Mouse (Mus musculus) limb, embryonic 10.5 days (tissue): ENCODE results near the gene Tmem255b. TPM values are rescaled to one million over a fixed set of nuclear protein-coding genes. Genes with fewer than 3 reads are reported as not detected.
A peak's percentile ranks its signal among the peaks of the same experiment; 100 is the strongest.

Experiments
- DNase-seq: peaks from one replicate; pipeline ENCODE4 v3.0.0-alpha.2; 2017; ENCODE audit warnings: low spot score
- H3K27ac ChIP-seq: fragments of 300-500 bp; sonication (generic); 2 replicates; pipeline ENCODE4 v1.5.1; 2016; ENCODE audit warnings: mild to moderate bottlenecking
- H3K27me3 ChIP-seq: fragments of 300-500 bp; sonication (generic); 2 replicates; pipeline ENCODE4 v1.6.1; 2016; ENCODE audit warnings: low read depth, mild to moderate bottlenecking; ENCODE audit not compliant: poor library complexity, severe bottlenecking
- H3K36me3 ChIP-seq: fragments of 300-500 bp; sonication (generic); 2 replicates; pipeline ENCODE4 v1.6.1; 2016; ENCODE audit warnings: mild to moderate bottlenecking, moderate library complexity
- H3K4me1 ChIP-seq: fragments of 300-500 bp; sonication (generic); 2 replicates; pipeline ENCODE4 v1.6.1; 2016
- H3K4me3 ChIP-seq: fragments of 300-500 bp; sonication (generic); 2 replicates; pipeline ENCODE4 v1.5.1; 2016; ENCODE audit warnings: mild to moderate bottlenecking, moderate library complexity
- H3K9me3 ChIP-seq: fragments of 300-500 bp; sonication (generic); replicated peaks from 2 replicates; pipeline ENCODE4 v1.6.1; 2016; ENCODE audit warnings: mild to moderate bottlenecking
- WGBS: fragments of 180-500 bp; shearing (Covaris S2); methylation state at CpG from one replicate; pipeline ENCODE4 v1.1.7; 2016; 5-methylcytosine and 5-hydroxymethylcytosine counted together
- polyA plus RNA-seq: library from polyadenylated mRNA; unstranded; fragments of >200 nt; fragmentation: Nextera tagmentation; extraction: Ambion mirVana; gene quantifications from 2 replicates; pipeline ENCODE4 v1.2.1, GENCODE M21; 2016

The Tmem255b gene
- polyA plus RNA-seq, 1 experiment from 2014 or later: 0.29 TPM

DNA sequence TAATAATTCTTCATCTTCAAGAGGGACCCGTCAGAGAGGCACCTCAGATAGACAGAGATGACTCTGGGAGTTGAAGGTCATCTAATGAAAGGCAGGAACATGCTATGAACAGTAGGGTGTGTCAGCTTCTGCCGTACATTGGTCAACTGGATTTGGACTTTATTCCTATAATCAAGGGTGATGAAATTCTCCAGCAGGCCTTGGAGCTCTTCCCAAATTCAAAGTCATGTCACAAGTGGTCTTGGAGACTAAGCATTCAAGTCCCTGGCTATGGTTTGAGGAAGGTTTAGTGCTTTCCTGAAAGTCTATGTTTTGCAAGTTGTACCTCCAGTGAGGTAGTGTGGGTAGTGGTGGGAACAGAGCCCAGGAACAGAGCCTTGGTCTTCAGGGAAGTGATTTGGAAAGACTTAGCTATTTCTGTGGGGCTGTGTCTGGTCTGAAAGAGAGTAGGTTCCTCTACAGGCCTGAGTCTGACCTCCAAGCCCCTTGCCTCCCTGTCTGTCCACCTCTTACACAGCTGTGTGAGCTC lies 15.8 kb upstream of the Tmem255b start:
- H3K36me3 ChIP-seq: no peaks in the 10 kb centered on the region
- H3K9me3 ChIP-seq: no peaks in the 10 kb centered on the region
- H3K27me3 ChIP-seq: no peaks in the 10 kb centered on the region
- no peaks in the 10 kb centered on the region for H3K4me1 ChIP-seq
- H3K27ac ChIP-seq: no peak overlapping the region
- 73% methylated on average over 2 of the region's 2 CpGs for WGBS
- no peak overlapping the region for H3K4me3 ChIP-seq
- DNase-seq: no peak

DNA sequence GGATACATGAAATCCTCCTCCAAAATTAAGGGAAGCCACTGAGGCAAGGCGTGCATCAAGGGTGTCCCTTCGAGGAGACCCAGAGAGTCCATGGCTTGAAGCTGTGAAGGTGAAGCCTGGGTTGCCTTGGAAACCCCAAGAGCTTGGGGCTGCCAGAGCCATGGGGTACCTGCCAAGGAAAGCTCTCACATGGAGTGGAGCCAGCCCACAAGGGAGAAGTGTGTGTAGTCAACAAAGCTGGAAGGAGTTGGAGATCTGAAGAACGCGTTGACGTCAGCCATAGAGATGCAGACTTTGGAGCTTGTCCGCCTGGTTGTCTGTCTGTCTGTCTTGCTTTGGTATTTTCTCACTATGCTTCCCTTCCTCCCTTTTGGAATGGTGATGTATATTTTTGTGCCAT lies 14.0 kb upstream of the Tmem255b start:
- Histone ChIP-seq H3K4me3 (no peak overlapping the region), H3K36me3 (no peaks in the 10 kb centered on the region), H3K9me3 (no peaks in the 10 kb centered on the region), H3K27ac (no peak overlapping the region), H3K4me1 (no peaks in the 10 kb centered on the region), H3K27me3 (no peaks in the 10 kb centered on the region)
- DNase-seq: no peak
- WGBS: 93% methylated on average over 6 of the region's 6 CpGs

- 82% methylated on average over 6 of the region's 6 CpGs for WGBS
Observed at GRCm38 (mm10) chr8:13427351-13427750, 7.6 kb upstream of the Tmem255b start.

GRCm38 (mm10) chr8:13428156-13428555 lies 6.8 kb upstream of the Tmem255b start:
- Histone ChIP-seq H3K27me3 (peaks cover under 1% of the 10 kb centered on the region; the same call in 1 of the 2 replicates), H3K36me3 (no peaks in the 10 kb centered on the region)
- WGBS: 90% methylated on average over 9 of the region's 9 CpGs

More at GRCm38 (mm10) chr8:13427351-13427750, 7.6 kb upstream of the Tmem255b start:
- Histone ChIP-seq H3K27me3 (no peaks in the 10 kb centered on the region), H3K27ac (no peak overlapping the region), H3K9me3 (no peaks in the 10 kb centered on the region), H3K4me3 (no peak overlapping the region), H3K36me3 (no peaks in the 10 kb centered on the region), H3K4me1 (no peaks in the 10 kb centered on the region)
- DNase-seq: no peak

GRCm38 (mm10) chr8:13430412-13430811 lies 4.6 kb upstream of the Tmem255b start:
- H3K4me3 ChIP-seq: no peak overlapping the region
- no peaks in the 10 kb centered on the region for H3K9me3 ChIP-seq
- no peak for DNase-seq
- H3K27me3 ChIP-seq: peaks cover 23% of the 10 kb centered on the region
- H3K4me1 ChIP-seq: no peaks in the 10 kb centered on the region
- H3K27ac ChIP-seq: no peak overlapping the region
- WGBS: 83% methylated on average over 7 of the region's 7 CpGs
- no peaks in the 10 kb centered on the region for H3K36me3 ChIP-seq

More at GRCm38 (mm10) chr8:13428156-13428555, 6.8 kb upstream of the Tmem255b start:
- no peak for DNase-seq
- no peaks in the 10 kb centered on the region for H3K4me1 ChIP-seq
- H3K9me3 ChIP-seq: no peaks in the 10 kb centered on the region
- no peak overlapping the region for H3K27ac ChIP-seq
- H3K4me3 ChIP-seq: no peak overlapping the region

- Histone ChIP-seq H3K36me3 (no peaks in the 10 kb centered on the region), H3K4me1 (no peaks in the 10 kb centered on the region), H3K27me3 (peaks cover 27% of the 10 kb centered on the region), H3K4me3 (no peak overlapping the region), H3K9me3 (no peaks in the 10 kb centered on the region), H3K27ac (no peak overlapping the region)
- DNase-seq: no peak
Observed at GRCm38 (mm10) chr8:13430866-13431265, 4.1 kb upstream of the Tmem255b start.

DNA sequence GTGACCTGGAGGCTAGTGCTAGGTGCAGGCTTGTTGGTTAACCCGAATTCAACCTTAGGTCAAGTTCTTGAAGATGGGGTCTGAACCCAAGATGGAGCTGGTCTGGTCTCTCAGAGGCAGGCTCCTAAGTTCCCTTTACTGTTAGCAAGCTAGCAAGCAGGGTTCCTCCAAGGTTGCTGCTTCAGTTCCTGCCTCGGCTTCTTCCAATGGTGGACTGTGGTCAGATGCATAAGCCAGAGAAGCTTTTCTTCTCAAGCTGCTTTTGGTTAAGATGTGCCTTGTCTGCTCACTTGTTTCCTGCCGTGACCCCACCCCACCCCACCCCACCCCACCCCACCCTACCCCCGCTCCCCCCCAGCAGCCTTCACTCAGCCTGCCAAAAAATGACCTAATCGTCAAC lies 1.9 kb upstream of the Tmem255b start:
- Histone ChIP-seq H3K36me3 (no peaks in the 10 kb centered on the region), H3K4me1 (no peaks in the 10 kb centered on the region), H3K27me3 (peaks cover 44% of the 10 kb centered on the region), H3K9me3 (no peaks in the 10 kb centered on the region), H3K4me3 (no peak overlapping the region), H3K27ac (no peak overlapping the region)
- DNase-seq: no peak
- 91% methylated on average over 5 of the region's 5 CpGs for WGBS

GRCm38 (mm10) chr8:13436052-13436451 lies 1.1 kb downstream of the Tmem255b start:
- Histone ChIP-seq H3K9me3 (no peaks in the 10 kb centered on the region), H3K36me3 (no peaks in the 10 kb centered on the region), H3K27me3 (peaks cover 44% of the 10 kb centered on the region), H3K4me1 (no peaks in the 10 kb centered on the region), H3K4me3 (no peak overlapping the region), H3K27ac (no peak overlapping the region)
- WGBS: 15% methylated on average over 8 of the region's 8 CpGs
- no peak for DNase-seq

DNA sequence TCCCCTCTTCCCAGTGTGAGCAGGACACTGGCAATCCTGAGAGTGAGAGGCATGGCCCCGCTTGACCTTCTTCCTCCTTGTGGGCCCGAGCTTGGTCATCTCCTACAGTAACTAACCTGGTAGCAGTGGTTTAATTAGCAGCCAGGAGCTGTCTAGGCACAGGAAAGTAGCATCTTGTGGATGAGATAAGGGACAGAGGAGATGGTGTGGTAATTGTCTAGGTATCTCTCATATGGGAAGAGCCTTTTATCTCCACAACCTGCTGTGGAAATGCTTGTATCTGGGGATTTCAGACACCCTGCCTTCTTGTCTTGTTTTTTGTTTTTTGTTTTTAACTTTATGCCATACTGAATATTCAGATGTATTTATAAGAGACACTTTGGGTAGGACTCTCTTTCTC lies 2.5 kb downstream of the Tmem255b start:
- H3K27me3 ChIP-seq: peaks cover 44% of the 10 kb centered on the region

DNA sequence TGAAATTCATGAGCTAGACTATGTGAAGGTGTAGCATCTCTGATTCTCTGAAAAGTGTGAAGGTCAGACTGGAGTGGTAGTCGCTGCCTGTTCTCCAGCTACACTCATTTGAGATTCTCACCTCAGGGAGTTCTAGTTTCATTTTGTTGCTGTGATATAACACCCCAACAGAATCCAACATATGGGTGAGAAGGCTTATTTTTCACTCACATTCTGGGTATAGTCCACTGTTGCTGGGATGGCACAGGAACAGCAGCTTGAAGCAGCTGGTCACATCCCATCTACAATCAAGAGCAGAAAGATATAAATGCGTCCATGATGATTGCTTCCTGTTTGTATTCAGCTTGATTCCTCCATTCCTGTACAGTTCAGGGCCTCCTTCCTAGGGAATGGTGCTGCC lies 7.2 kb downstream of the Tmem255b start:
- no peak for DNase-seq
- no peaks in the 10 kb centered on the region for H3K4me1 ChIP-seq
- no peak overlapping the region for H3K4me3 ChIP-seq
- 96% methylated on average over 2 of the region's 2 CpGs for WGBS
- peaks cover 4% of the 10 kb centered on the region; the same call in 1 of the 2 replicates for H3K27me3 ChIP-seq
- no peaks in the 10 kb centered on the region for H3K36me3 ChIP-seq
- no peak overlapping the region for H3K27ac ChIP-seq
- no peaks in the 10 kb centered on the region for H3K9me3 ChIP-seq

More for the DNA sequence above, 2.5 kb downstream of the Tmem255b start:
- Histone ChIP-seq H3K27ac (no peak overlapping the region), H3K9me3 (no peaks in the 10 kb centered on the region), H3K4me3 (no peak overlapping the region), H3K36me3 (no peaks in the 10 kb centered on the region), H3K4me1 (no peaks in the 10 kb centered on the region)
- DNase-seq: no peak
- WGBS: 91% methylated on average over 2 of the region's 2 CpGs

- 94% methylated on average over 6 of the region's 6 CpGs for WGBS
- Histone ChIP-seq H3K36me3 (no peaks in the 10 kb centered on the region), H3K4me3 (no peak overlapping the region), H3K4me1 (no peaks in the 10 kb centered on the region), H3K9me3 (no peaks in the 10 kb centered on the region), H3K27me3 (no peaks in the 10 kb centered on the region), H3K27ac (no peak overlapping the region)
- DNase-seq: no peak
Observed at GRCm38 (mm10) chr8:13446456-13446855, 11.5 kb downstream of the Tmem255b start.

DNA sequence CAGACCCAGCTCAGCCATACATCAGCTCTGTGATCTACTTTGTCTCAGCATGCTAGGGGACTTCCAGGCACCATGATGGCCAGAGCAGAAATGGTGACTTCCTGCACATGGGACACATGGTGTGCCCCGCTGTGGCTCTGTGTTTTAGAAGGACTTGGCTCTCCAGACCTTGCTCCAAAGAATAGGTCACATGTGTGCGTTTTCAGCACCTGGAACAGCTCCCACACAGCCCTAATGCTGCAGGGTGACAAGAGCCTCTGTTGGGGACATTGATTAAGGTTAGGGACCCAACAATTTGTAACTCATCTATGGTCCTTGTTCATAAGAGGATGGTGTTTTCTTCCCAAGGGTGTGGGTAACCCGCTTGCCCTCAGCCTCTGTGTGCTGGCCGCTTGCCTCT lies 13.2 kb downstream of the Tmem255b start:
- Histone ChIP-seq H3K4me3 (no peak overlapping the region), H3K9me3 (no peaks in the 10 kb centered on the region), H3K36me3 (no peaks in the 10 kb centered on the region), H3K4me1 (no peaks in the 10 kb centered on the region), H3K27ac (no peak overlapping the region), H3K27me3 (no peaks in the 10 kb centered on the region)
- WGBS: 56% methylated on average over 4 of the region's 4 CpGs
- peak; percentile 68 for DNase-seq

GRCm38 (mm10) chr8:13451747-13452277 lies 16.8 kb downstream of the Tmem255b start:
- Histone ChIP-seq H3K27ac (no peak overlapping the region), H3K9me3 (no peaks in the 10 kb centered on the region), H3K4me1 (no peaks in the 10 kb centered on the region), H3K4me3 (no peak overlapping the region), H3K36me3 (no peaks in the 10 kb centered on the region), H3K27me3 (no peaks in the 10 kb centered on the region)
- WGBS: 79% methylated on average over 6 of the region's 6 CpGs
- DNase-seq: no peak
